Mouse (Mus musculus) liver, adult 2 months (tissue): ENCODE results near the gene Hist1h3g. TPM values are rescaled to one million over a fixed set of nuclear protein-coding genes. Genes with fewer than 3 reads are reported as not detected.

Experiments used
- DNase-seq: peaks from one replicate; pipeline ENCODE4 v3.0.0-alpha.2; 2011; ENCODE audit warnings: low read depth, low spot score; ENCODE audit errors: extremely low read depth
- H3K27ac ChIP-seq: fragments of 200-500 bp; replicated peaks from 2 replicates; pipeline ENCODE4 v1.5.1; 2012; ENCODE audit warnings: low read depth, mild to moderate bottlenecking, control low read depth, inconsistent platforms, low read length; ENCODE audit not compliant: insufficient read depth
- H3K27me3 ChIP-seq: fragments of 200-500 bp; 2 replicates; pipeline ENCODE4 v1.6.1; 2012; ENCODE audit warnings: mild to moderate bottlenecking, moderate library complexity, low read length, inconsistent platforms; ENCODE audit not compliant: control insufficient read depth, insufficient read depth
- H3K36me3 ChIP-seq: fragments of 200-500 bp; 2 replicates; pipeline ENCODE4 v1.6.1; 2012; ENCODE audit warnings: low read length, inconsistent platforms; ENCODE audit not compliant: control insufficient read depth, insufficient read depth
- H3K4me1 ChIP-seq: fragments of 200-500 bp; 2 replicates; pipeline ENCODE4 v1.6.1; 2011; ENCODE audit warnings: low read length; ENCODE audit not compliant: control insufficient read depth, insufficient read depth
- H3K4me3 ChIP-seq: fragments of 200-500 bp; 2 replicates; pipeline ENCODE4 v1.5.1; 2011; ENCODE audit warnings: low read depth, mild to moderate bottlenecking, control low read depth, low read length, moderate library complexity; ENCODE audit not compliant: insufficient read depth
- H3K79me2 ChIP-seq: fragments of 200-500 bp; 2 replicates; pipeline ENCODE4 v1.6.1; 2012; ENCODE audit warnings: inconsistent platforms, mild to moderate bottlenecking, low read length, moderate library complexity; ENCODE audit not compliant: control insufficient read depth, insufficient read depth
- H3K9ac ChIP-seq: fragments of 200-500 bp; 2 replicates; pipeline ENCODE4 v1.6.1; 2012; ENCODE audit warnings: low read depth, mild to moderate bottlenecking, control low read depth, inconsistent platforms, low read length
- CTCF ChIP-seq: fragments of 200-500 bp; IDR thresholded peaks from 2 replicates; pipeline ENCODE4 v1.5.1; 2011; ENCODE audit warnings: low read depth, low read length, control low read depth
- POLR2A ChIP-seq: fragments of 200-500 bp; IDR thresholded peaks from 2 replicates; pipeline ENCODE4 v1.6.1; 2011; ENCODE audit warnings: low read length, control low read depth; ENCODE audit not compliant: insufficient read depth; ENCODE audit errors: extremely low read depth
- WGBS: fragments of 180-500 bp; shearing (Covaris S2); methylation state at CpG from one replicate; pipeline ENCODE4 v1.1.7; 2018; 5-methylcytosine and 5-hydroxymethylcytosine counted together
- polyA plus RNA-seq: library from polyadenylated mRNA; depleted of rRNA; stranded (reverse); fragments of >200 nt; gene quantifications from 2 replicates; pipeline ENCODE4 v1.2.3, GENCODE M21; 2012
- total RNA-seq: library from RNA; depleted of rRNA; stranded (reverse); fragments of >200 nt; gene quantifications from 2 replicates; pipeline ENCODE4 v1.2.3, GENCODE M21; 2014

Hist1h3g gene
- total and polyA plus RNA-seq, 2 experiments: 0.26 to 5.6 TPM

GRCm38 (mm10) chr13:23576351-23576881 lies 41.2 kb downstream of the Hist1h3g start:
- Histone ChIP-seq H3K27ac (no peak overlapping the region), H3K9ac (0 out of 2 replicates have a peak overlapping the region, but pooled peaks have one; percentile 8), H3K4me3 (no peak overlapping the region), H3K36me3 (no peaks in the 10 kb centered on the region), H3K4me1 (peaks cover 15% of the 10 kb centered on the region; the same call in 1 of the 2 replicates), H3K79me2 (no peaks in the 10 kb centered on the region), H3K27me3 (no peaks in the 10 kb centered on the region)
- TF ChIP-seq CTCF (no peak), POLR2A (no peak)
- 71% methylated on average over 7 of the region's 7 CpGs for WGBS
- no peak for DNase-seq

GRCm38 (mm10) chr13:23576906-23577639 lies 41.9 kb downstream of the Hist1h3g start:
- H3K4me3 ChIP-seq: no peak overlapping the region
- H3K9ac ChIP-seq: no peak overlapping the region
- no peaks in the 10 kb centered on the region for H3K27me3 ChIP-seq
- H3K36me3 ChIP-seq: no peaks in the 10 kb centered on the region
- no peaks in the 10 kb centered on the region for H3K79me2 ChIP-seq
- 51% methylated on average over 6 of the region's 6 CpGs for WGBS
- DNase-seq: peak; percentile 76
- no peak for TF ChIP-seq POLR2A
- TF ChIP-seq CTCF: no peak
- no peak overlapping the region for H3K27ac ChIP-seq
- H3K4me1 ChIP-seq: peaks cover 12% of the 10 kb centered on the region; the same call in 1 of the 2 replicates

DNA sequence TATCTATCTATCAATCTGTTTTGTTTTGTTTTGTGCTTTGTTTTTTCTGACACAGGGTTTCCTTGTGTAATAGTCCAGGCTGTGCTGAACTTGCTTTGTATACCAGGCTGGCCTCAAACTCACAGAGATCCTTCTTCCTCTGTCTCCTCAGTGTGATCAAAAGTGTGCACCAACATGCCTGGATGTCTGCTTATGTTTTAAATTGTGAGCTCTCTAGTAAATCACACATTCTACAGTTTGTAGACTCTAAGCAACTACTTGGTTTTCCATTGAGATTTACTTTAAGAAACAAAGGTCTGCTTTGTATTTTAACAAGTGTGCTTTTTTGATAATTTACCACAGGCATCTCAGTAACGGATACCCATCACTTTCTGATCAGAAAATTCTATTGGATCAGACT lies 42.6 kb downstream of the Hist1h3g start:
- WGBS: 98% methylated on average over 1 of the region's 1 CpGs
- Histone ChIP-seq H3K4me1 (peaks cover 9% of the 10 kb centered on the region; the same call in 1 of the 2 replicates), H3K27me3 (no peaks in the 10 kb centered on the region), H3K4me3 (no peak overlapping the region), H3K36me3 (no peaks in the 10 kb centered on the region), H3K9ac (no peak overlapping the region), H3K79me2 (no peaks in the 10 kb centered on the region), H3K27ac (no peak overlapping the region)
- no peak for TF ChIP-seq POLR2A
- no peak for TF ChIP-seq CTCF
- DNase-seq: no peak

GRCm38 (mm10) chr13:23581408-23582218 lies 46.4 kb downstream of the Hist1h3g start, which contains the start of gene Hist1h4d:
Gene Hist1h4d, plus strand, starts transcription at chr13:23581598.
- H3K9ac ChIP-seq: peak within 1 kb of the TSS; percentile 64

GRCm38 (mm10) chr13:23582219-23583056 lies 47.2 kb downstream of the Hist1h3g start:
- no peak for DNase-seq
- peak overlapping the region; percentile 64 for H3K9ac ChIP-seq
- no peaks in the 10 kb centered on the region for H3K79me2 ChIP-seq
- WGBS: 16% methylated on average over 6 of the region's 6 CpGs
- H3K4me1 ChIP-seq: peaks cover 11% of the 10 kb centered on the region; the same call in 1 of the 2 replicates
- no peaks in the 10 kb centered on the region for H3K27me3 ChIP-seq
- H3K4me3 ChIP-seq: peak overlapping the region; percentile 68
- peak overlapping the region; percentile 43 for H3K27ac ChIP-seq
- TF ChIP-seq POLR2A: no peak
- no peak for TF ChIP-seq CTCF
- no peaks in the 10 kb centered on the region for H3K36me3 ChIP-seq

More at GRCm38 (mm10) chr13:23581408-23582218, 46.4 kb downstream of the Hist1h3g start, which contains the start of gene Hist1h4d:
- TF ChIP-seq POLR2A (peak; percentile 100), CTCF (no peak)
- Histone ChIP-seq H3K27ac (peak within 1 kb of the TSS; percentile 7; the same call in 1 of the 2 replicates), H3K4me3 (peak within 1 kb of the TSS; percentile 68), H3K27me3 (no peaks in the 10 kb centered on the region), H3K79me2 (no peaks in the 10 kb centered on the region), H3K4me1 (peaks cover 9% of the 10 kb centered on the region; the same call in 1 of the 2 replicates), H3K36me3 (no peaks in the 10 kb centered on the region)
- DNase-seq: peak; percentile 97
- WGBS: under 1% methylated on average over 43 of the region's 43 CpGs
